Mouse (Mus musculus) kidney, adult 9 months (tissue): ENCODE data around the gene Mt4.

ENCODE experiments used
- DNase-seq: peaks from one replicate; pipeline ENCODE4 v3.0.0; 2022

Mt4 gene

DNA sequence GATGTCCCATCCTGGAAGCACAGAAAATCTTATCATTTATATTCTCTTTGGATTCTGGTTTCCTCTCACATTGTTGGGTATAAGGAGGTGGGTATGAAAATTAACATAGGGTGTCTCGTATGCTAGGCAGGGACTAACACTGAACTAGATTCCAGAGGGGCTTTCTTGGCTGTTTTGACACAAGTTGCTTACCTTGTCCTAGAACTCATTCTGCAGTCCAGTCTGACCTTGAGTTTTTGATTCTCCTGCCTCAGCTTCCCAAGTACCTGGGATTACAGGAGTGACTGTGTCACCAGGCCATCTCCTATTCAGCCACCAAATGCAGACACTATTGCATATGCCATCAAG, 43.5 kb downstream of the Mt4 start:
- no peak for DNase-seq

DNA sequence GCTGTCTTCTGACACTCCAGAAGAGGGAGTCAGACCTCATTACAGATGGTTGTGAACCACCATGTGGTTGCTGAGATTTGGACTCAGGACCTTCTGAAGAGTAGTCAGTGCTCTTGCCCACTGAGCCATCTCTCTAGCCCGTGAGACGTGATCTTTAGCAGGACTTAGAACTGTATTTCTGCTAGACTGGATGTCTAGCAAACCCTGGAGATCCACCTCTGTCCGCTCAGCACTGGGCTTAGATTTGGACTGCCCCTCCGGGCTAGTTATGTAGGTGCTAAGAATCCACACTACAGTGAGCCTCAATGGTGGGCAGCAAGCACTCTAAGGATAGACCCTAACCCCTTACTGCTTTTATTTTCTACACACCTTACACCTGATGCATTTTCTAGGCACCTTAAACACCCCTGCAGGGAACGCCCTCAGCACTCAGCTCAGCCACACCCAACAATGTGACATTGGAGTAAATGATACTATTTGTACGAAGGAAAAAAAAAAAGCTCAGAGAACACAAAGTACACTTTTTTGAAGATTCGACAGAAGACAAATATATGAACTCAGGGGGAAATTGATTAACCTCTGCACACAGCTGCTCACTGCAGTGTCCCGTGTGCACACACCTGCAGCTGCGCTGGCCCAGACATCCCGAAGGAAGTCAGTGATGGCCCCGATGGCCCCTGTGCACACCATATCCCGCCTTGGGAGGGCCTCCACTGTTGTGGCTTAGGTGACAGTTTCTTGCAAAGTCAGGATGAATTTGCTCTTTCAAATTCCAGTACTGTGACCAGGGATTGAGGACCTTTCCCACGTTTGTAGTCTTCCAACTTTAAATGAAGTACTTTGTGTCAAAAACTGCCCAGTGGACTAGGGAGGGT, 45.3 kb downstream of the Mt4 start:
- peak; percentile 17 for DNase-seq

- peak; percentile 85 for DNase-seq
Measured at GRCm38 (mm10) chr8:94183117-94183516, 46.1 kb downstream of the Mt4 start.

GRCm38 (mm10) chr8:94184357-94184843, 47.4 kb downstream of the Mt4 start:
- no peak for DNase-seq

- no peak for DNase-seq
Measured at GRCm38 (mm10) chr8:94185791-94186190, 48.8 kb downstream of the Mt4 start.

GRCm38 (mm10) chr8:94186542-94186941, 49.5 kb downstream of the Mt4 start:
- peak; percentile 87 for DNase-seq

- DNase-seq: no peak
Measured at GRCm38 (mm10) chr8:94187290-94188002, 50.4 kb downstream of the Mt4 start.
